Mouse (Mus musculus) heart, postnatal 0 days (tissue): ENCODE data around the gene Zc3hav1.

Experiments
- CTCF ChIP-seq: IDR thresholded peaks from 2 replicates; pipeline ENCODE4 v1.5.1; 2016; ENCODE audit warnings: antibody characterized with exemption, control low read depth, low read depth
- EP300 ChIP-seq: IDR thresholded peaks from 2 replicates; pipeline ENCODE4 v1.6.1; 2016; ENCODE audit warnings: antibody characterized with exemption, low read depth

- TF ChIP-seq CTCF (no peak), EP300 (no peak)
Observed at GRCm38 (mm10) chr6:38256793-38257192, 97.6 kb downstream of the Zc3hav1 start.
